Mouse (Mus musculus): Measurements from ENCODE around the gene Atp1a2. TPM values are rescaled to one million over a fixed set of nuclear protein-coding genes. Genes with fewer than 3 reads are reported as not detected.

Gene Atp1a2
- total RNA-seq, 2 experiments from 2014 or later = 303 to 400 TPM

DNA sequence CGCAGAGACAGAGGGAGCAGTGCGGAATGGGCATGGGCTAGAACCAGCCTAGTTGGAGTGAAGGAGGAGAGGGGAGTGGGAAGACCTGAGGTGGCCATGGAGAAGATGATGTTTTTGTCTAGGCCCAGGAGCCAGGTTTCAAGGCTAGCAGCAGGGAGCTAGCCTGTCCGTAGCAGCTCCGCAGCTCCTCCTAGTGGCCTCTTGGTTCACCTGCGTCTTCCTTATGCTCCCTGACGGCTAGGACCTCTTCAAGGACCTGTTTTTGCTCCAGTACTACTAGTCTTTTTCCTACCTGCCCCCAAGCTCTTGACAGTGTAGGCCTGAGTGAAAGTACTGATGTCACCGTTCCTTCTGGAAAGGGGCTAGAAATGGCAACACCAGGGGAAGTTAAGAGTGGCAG is 26.9 kb upstream of the Atp1a2 start:
- DNase-seq = peak; percentile 86

DNA sequence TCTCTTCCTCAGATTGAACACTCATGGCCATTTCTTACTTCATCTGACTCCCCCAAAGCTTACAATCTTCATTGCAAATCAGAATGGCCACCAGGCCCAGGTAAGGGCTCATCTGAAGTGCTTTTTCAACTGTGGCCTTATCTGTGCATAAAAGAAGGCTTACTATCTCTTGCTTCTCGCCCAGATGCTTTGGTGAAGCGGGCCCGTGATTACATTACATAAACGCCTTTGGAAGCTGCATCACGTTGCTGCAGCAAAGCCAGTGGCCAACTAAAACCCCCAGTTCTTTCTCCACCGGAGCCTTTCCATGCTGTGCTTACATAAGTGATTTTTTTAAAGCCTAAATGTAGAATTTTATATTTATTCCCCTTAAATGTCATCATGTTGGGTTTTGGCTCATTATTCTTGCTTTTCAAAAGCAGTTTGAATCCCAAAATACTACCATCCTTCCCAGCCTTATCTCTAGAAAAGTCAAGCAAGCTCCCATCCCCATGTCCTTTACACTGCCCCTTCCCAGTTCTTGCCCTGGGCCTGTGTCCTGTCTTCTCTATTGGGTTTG is 26.0 kb upstream of the Atp1a2 start:
- DNase-seq = no peak

DNA sequence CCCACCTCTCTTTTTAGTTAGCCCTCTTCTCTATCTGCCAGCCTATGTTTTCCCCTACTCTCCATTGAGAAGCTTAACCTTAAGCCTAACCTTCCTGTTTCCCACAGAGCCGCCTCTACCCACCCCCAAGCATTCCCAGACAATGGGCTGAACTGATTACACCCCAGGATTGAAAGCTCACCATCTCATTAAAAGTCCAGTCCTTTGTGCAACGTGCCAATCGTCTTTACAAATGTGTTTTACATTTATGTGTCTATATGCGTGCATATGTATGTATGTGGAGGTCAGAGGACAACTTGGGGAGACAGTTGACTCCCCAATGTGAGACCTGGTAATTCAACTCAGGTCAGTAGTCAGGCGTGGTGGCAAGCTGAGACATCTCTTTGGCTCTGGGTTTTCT is 25.4 kb upstream of the Atp1a2 start:
- no peak for DNase-seq

DNA sequence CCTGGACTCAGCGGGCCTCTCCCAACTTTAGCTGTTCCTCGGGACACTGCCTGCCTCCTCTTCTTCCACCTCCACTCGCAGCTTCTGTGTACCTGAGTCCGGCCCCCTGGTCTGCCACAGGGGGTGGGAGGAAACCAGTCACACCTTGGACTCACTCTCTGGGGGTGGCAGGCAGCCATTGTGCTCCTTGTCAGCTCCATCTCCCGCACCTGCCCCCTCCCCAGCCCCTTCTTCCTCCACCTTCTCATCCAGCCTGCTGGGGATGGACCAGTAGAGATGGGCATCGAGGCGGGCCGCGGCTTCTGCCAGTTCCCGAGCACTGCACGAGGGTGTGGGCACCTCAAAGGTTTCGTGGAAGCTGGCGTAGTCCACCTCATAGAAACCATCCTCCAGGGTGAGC is 24.9 kb upstream of the Atp1a2 start:
- no peak for DNase-seq

DNA sequence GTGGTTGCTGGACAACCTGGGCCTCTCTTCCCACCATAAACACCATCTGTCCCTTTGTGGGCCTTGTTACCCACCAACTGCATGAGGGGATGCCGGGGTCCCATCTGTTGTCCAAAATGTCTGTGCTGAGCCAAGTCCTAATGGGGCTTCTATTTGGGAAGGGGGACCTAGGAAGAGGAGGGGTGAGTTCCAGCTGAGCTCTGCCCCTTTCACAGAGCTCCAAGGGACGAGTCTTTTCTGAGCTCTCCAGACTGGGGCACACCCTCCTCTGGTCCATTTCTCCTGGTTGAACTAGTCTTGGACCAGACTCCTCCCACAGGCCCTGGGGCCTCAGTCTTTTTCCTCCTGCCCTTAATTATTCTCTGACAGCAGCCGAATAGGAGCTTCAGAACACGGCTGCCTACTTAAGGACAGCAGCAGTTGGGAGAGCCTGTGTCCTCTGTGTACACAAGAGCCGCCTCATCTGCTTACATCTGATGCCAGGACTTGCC is 22.1 kb upstream of the Atp1a2 start:
- no peak for DNase-seq

DNA sequence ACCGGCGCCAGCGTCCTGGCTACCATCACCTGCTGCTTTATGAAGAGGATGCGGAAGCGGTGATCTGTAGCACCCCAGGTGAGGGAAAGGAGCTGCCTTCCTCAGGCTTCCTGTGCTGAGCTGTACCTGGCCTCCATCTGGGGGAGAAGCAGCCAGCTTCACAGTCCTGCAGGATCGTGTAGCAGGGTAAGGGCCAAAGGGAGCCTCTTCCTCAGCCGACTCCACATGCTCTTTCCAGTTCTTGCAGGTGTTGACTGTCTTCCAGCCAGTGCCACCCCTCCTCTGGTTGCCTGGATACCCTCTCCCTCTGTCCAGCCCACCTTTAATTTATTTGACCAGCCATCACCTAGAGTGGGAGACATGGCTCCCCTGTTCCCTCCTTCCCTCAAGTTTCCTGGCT is 21.5 kb upstream of the Atp1a2 start:
- no peak for DNase-seq

DNA sequence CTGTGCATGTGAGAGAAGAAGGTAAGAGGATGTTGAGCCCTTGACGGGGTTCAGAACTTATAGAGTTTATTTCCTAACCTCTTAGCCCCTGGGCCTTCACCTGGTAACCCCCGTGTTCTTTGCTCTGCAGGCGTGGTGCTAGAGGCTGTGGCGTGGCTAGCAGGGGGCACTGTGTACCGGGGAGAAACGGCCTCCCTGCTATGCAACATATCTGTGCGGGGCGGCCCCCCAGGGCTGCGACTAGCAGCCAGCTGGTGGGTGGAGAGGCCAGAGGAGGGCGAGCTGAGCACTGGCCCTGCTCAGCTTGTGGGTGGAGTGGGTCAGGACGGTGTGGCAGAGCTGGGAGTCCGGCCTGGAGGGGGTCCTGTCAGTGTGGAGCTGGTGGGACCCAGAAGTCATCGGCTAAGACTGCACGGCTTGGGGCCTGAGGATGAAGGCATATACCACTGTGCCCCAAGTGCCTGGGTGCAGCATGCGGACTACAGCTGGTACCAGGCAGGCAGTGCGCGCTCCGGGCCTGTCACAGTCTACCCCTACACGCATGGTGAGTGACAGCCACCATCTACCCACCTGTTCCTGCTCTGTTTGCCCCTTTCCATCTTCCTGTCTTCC is 20.7 kb upstream of the Atp1a2 start:
- no peak for DNase-seq

DNA sequence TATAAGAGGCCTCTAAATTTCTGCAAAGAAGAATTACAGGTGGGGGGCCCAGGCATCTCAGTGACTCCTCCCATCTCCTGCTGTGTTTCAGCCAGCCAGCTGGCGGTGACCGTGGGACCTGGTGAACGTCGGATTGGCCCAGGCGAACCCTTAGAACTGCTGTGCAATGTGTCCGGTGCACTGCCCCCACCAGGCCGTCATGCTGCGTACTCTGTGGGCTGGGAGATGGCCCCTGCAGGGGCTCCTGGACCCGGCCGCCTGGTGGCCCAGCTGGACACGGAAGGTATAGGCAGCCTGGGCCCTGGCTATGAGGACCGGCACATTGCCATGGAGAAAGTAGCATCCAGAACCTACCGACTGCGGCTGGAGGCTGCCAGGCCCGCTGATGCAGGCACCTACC is 20.1 kb upstream of the Atp1a2 start:
- DNase-seq = no peak

DNA sequence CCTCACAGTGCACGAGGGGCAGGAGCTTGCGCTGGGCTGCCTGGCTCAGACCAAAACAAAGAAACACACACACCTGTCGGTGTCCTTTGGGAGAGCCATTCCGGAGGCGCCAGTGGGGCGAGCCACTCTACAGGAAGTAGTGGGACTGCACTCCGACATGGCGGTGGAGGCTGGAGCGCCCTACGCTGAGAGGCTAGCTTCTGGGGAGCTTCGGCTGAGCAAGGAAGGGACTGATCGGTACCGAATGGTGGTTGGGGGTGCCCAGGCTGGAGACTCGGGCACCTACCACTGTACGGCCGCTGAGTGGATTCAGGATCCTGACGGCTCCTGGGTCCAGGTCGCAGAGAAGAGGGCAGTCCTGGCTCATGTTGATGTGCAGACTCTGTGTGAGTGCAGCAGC is 19.6 kb upstream of the Atp1a2 start:
- DNase-seq = no peak

DNA sequence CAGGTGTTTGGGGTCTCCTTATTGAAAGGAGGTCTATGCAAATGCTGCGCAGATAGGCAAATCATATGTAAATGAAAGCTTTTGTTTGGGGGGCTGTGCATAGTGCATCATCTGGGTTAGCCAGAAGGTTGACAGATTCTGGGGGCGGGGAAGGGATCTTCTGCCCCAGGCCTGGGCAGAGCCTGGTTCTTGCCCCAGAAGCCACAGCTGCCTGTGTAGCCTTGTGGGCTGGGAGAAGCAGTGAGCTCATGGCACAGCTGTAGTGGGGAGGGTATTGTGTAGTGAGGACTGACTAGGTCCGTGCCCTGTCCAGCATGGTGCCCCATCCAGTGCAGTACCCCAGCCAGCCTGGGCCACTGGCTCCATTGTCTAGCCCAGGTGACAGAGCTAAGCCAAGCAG is 17.0 kb upstream of the Atp1a2 start:
- DNase-seq = no peak

DNA sequence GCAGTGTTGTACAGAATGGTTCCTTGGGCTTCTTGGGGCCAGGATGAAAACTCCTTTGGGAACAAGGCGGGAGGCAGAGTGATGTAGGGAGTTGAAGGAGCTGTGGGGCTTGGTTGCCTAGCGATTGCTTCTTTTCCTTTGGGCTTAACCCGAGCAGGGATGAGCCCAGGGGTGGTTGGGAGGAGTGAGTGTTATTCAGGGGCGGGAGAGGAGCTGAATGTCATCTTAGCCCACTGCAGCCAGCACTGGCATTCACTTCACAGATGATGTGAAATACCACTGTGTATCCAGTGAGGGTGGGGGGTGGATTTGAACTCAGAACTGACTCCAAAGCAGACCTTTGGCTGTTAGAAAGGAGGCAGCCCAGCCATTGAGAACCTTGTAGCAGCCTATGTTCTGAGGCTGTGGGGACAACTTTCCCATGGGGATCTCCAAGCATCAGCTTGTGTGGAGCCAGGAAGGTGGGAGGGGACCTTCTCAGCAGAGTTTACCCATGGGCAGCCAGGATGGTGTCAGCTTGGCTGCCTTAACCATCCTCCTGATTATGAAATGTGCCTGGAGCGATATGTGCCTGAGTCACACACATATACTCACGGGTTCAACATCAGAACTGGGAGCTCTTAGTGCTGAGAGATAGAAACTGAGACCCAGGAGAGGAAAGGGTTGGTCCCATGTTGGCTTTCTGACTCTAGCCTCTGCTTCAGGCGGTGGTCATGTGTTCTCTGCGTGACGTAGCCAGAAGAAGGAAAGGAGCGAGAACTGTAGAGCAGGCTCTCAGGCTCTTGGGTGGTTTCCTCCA is 15.9 kb upstream of the Atp1a2 start:
- no peak for DNase-seq

DNA sequence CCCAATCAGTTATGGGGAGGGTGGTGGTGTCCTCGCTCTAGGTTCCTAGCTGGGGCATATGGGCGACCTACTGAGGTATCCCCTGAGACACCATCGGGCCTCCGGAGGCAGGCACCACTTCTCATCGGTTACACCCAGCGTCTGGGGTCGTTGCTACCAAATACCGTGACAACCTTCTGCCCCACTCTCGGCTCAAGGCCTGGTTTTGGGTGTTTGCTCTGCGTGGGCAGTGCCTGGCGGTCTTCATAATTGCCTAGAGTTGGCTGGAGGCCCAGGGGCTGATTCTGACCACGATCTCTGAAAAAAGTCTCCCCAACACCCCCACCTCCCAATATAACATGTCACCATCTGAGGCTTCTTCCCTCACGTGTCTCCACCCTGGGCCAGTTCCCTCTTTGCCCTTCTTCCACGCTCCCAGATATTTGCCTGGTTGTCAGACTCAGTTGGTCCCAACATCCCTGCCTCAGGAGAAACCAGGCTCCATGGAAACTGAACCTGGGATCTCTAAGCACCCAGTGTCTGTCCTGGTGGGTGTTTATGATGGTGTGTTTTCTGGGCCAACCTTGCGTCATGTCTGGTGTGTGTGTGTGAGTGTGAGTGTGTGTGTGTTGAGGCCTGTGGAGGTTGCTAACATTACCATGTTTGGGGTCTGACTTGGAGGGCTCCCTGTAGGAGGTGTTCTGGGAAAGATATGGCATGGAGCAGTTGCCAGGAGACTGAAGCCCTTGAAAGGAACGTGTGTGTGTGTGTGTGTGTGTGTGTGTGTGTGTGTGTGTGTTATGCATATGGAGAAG is 15.1 kb upstream of the Atp1a2 start:
- no peak for DNase-seq

DNA sequence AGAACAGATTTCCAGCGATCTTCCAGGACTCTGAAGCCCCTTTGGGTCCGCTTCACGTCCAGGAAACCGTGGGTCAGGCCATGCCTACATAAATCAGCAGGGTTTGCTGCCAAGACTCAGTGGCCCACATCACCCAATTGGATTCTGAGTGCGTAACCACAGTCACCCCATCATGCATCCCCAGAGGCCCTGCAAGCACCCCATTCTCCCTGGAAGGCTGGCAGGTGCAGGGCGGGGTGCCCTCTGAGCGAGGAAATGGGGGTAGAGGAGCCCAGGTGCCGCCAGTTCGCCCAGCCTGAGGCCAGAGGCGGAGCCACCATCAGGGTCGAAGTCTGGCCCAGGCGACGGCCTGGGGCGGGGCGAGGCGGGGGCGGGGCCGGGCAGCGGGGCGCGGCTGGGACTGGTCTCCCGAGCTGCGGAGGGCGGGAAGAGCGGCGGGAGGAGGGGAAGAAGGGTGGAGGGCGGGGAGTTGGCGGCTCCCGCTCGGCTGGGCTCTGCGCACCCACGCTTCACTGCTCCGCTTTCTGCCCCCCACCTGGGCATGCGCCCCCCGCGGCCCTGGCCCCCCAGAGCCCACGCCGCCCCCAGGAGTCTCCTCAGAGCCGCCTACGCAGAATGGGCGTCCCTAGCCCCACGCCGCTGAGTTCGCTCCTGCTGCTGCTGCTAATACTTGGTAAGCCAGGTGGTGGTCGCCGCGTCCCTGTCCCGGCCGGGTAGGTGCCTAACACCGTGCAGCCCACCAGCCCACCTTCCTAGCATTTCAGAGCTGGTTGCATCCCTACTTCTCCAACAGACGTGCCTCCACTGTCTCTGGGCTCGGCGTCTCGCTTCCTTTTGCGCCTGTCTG is 14.3 kb upstream of the Atp1a2 start:
- DNase-seq = peak; percentile 96

DNA sequence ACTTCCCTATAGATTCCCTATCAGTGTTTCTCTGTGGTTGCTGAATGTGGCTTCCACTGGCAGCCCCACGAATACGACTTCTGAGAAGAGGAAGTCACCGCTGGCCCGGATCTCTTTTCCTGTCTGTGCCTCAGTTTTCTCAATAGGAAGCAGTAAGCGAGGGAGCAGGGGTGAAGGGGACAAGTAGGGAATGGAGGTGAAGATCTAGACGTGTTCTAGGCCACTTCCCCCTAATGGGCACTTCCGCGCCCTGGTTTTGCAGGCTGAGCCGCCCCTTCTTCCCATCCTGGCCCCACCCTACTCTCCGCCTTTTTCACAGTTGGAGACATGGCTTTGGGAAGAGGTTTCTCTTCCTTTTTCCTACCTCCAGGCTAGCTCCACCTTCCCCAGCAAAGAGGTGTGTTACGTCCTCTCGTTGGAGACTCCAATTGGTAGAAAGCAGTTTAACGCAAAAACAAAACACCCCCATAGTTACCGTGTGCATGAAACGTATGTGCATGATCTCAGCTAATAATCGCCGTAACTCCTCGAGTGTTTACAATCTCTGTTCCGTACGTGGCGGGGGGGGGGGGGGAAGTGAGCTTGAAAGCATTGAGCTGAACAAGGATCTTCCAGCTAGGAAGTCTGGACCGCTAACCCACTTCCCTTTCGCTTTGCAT is 13.5 kb upstream of the Atp1a2 start:
- peak; percentile 79 for DNase-seq

DNA sequence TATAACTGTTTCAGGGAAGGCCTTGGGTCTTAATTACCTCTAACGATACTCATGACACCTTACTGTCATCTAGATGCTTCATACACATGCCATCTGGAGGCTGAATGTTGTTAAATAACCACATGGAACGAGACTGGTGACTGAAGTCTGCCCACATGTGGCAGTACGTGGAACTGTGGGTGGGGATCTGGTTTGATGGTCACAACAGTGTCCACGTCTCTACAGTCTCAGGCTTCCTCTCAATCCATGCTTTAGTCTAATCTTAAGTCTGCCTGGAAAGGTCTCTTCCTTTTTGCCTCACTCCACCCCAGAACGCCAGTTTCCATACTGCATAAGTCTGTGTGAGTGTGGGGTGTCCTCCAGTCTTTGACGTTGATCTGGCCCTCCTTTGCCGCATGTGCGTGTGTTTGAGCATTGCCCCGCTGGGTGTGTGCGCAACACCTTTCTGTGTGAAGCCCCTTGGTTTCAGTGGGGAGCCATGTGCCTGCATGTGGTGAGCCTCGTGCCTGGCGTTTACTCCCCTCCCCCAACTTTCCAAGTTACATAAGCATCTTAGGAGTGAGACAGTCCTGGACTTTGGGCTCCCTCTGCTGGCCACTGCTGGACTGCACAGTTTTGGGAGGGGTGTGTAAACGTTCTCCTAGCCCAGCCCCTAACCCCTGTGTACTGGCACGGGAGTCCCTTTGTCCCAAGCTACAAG is 12.0 kb upstream of the Atp1a2 start:
- DNase-seq = peak; percentile 93

DNA sequence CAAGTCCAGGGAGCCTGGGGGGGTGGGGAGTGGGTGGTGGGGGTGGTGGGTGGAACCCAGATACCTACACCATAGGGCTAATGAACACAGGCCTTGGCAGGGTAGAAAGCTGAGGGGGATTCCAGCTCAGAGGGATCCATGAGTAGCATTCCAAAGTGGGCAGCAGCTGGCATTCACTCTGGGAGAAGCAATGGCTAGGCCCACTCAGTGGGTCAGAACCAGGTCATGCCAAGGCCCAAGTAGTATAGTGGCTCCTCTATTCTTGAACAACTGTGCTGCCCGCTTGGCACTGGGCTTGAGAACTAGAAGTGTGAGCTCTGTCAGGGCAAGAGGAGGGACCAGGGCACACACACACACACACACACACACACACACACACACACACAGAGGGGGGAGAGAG is 10.5 kb upstream of the Atp1a2 start:
- no peak for DNase-seq

DNA sequence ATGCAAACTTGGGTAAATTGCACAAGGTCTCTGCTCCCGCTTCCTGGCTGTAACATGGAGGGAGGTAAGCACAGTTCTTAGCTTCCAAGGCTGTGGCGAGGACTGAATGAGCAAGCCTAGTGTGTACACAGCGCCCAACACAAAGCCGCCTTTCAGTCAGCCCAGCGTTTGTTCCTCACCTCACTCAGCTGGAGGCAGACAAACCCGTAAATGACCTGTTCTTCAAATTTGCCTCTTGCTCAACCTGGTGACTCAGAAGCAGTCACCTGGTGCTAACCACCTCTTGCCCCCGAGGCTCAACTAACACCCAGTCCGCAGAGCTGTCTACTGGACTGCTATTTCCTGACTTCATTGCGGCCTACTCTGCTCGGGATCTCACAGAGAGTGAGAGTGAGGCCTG is 10.1 kb upstream of the Atp1a2 start:
- no peak for DNase-seq

DNA sequence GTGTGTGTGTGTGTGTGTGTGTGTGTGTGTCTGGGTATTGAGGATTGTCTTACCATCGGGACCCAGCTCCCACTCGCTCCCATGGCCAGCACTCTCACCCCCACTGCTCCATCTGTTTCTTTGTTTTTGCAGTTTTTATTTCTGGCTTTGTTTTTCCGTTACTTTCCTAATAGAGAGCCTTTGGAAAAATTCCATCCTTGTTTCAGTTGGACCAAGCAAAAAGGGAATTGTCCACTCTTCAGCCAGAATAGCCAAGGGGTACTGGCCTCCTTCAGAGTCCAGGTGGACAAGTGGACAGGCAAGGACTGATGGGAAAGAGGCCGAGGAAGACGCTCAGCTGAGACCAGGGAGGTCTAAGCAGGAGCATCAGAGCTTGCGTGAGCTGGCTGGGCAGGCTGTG is 9.0 kb upstream of the Atp1a2 start:
- no peak for DNase-seq

DNA sequence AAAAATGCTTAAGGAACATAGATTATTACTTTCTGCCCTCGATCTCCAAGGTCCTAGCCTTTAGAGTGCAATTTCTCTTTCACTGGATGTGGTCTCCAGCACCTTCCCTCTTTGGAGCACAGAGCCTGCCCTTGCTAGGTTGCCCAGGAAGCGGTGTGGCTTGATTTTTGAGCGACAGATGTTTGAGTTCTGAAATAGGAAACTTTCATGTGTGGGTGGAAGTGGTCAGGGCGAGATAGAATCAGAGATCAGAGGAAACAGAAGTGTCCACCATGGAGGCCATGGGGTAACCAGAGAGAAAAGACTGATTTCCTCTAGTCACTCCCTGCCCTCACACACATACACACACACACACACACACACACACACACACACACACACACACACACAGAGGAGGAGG is 8.3 kb upstream of the Atp1a2 start:
- DNase-seq = no peak

DNA sequence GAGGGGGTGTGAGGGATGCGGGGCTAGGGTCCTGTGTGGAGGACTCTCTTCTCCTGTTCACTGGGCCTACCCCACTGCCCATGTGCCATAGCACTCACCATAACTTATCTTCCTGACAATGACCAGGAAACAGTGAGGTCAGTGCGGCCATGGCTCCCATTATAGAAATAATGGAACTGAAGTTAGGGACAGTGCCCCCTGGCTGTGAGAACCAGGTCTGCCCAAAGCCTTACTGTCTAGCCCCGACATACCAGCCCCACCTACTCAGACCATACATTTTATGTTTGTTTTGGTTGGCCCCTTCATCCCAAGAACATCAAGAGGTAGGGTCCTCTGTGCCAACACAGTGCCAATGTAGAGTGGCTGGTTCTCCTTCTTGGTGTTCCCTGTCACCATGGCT is 7.8 kb upstream of the Atp1a2 start:
- no peak for DNase-seq

DNA sequence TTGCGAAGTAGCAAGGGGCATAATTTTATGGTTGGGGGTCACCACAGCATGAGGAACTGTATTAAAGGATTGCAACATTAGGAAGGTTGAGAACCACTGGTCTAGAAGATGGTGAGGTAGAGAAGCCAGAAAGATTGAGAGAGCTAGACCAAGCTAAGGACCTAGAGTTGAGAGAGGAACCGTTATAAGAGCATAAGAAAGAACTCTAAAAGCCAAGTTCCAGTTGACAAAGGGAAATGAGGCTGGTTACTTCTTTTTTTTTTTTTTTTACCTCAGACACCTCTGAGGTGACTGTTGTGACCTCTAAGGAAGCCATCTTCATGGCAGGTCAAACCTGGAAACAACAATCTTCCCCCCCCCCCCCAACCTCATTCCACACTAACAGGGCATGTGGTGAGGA is 7.3 kb upstream of the Atp1a2 start:
- DNase-seq = no peak

All from adrenal gland, postnatal 10 days (tissue).